ENCODE assay signal across 22 mouse cellular contexts in genomic region chr5:91157169-91157568, GRCm38 (mm10). TPM values are rescaled to one million over a fixed set of nuclear protein-coding genes. Genes with fewer than 3 reads are reported as not detected.
"Had no signal": no experiment of that assay in that cellular context is flagged by ENCODE, and none has a peak within 500 bp of the region (broad histone marks: within the 10 kb centered on the region; RNA-seq: fewer than 3 reads in every experiment).

No protein-coding gene starts in this region.

- ATAC-seq: hindbrain, postnatal 0 days had no signal

- H3K36me3 ChIP-seq: heart, embryonic 10.5 days; heart, embryonic 12.5 days; hindbrain, embryonic 13.5 days; hindbrain, embryonic 15.5 days; limb, embryonic 10.5 days; limb, embryonic 12.5 days; liver, embryonic 13.5 days had no signal

- H3K4me1 ChIP-seq: heart, embryonic 10.5 days; heart, embryonic 12.5 days; hindbrain, embryonic 13.5 days; hindbrain, embryonic 15.5 days; limb, embryonic 10.5 days; limb, embryonic 12.5 days; liver, embryonic 13.5 days had no signal

- DNase-seq: gastrocnemius, adult 2 months; gastrocnemius, postnatal 10 days; gastrocnemius, postnatal 25 days; heart, adult 18-20 months; heart, postnatal 14 days; heart, postnatal 36 days; kidney, adult 18-20 months; kidney, adult 8-10 months; kidney, postnatal 25 days; liver; liver, embryonic 13.5 days had no signal

- H3K4me3 ChIP-seq: gastrocnemius, adult 2 months; heart, embryonic 10.5 days; heart, embryonic 12.5 days; hindbrain, embryonic 13.5 days; hindbrain, embryonic 15.5 days; layer of hippocampus, adult 2 months; left cerebral cortex, adult 2 months; limb, embryonic 10.5 days; limb, embryonic 12.5 days; liver, embryonic 13.5 days had no signal

- H3K4me2 ChIP-seq: heart, embryonic 12.5 days; hindbrain, embryonic 13.5 days; hindbrain, embryonic 15.5 days; limb, embryonic 12.5 days; liver, embryonic 11.5 days; liver, embryonic 13.5 days had no signal

- H3K9me3 ChIP-seq: heart, embryonic 10.5 days; hindbrain, embryonic 13.5 days; hindbrain, embryonic 15.5 days; limb, embryonic 10.5 days; limb, embryonic 12.5 days; liver, embryonic 13.5 days had no signal

- H3K9ac ChIP-seq: heart, embryonic 12.5 days; hindbrain, embryonic 13.5 days; hindbrain, embryonic 15.5 days; limb, embryonic 12.5 days; liver, embryonic 13.5 days had no signal

- H3K27me3 ChIP-seq: heart, embryonic 12.5 days; hindbrain, embryonic 13.5 days; hindbrain, embryonic 15.5 days; limb, embryonic 12.5 days; liver, embryonic 13.5 days had no signal

- H3K27ac ChIP-seq: gastrocnemius, adult 2 months; heart, embryonic 10.5 days; hindbrain, embryonic 13.5 days; hindbrain, embryonic 15.5 days; hindbrain, postnatal 0 days; layer of hippocampus, adult 2 months; left cerebral cortex, adult 2 months; limb, embryonic 10.5 days; limb, embryonic 12.5 days; liver, embryonic 13.5 days had no signal

RNA-seq across cellular contexts. Expression of gene Areg, which starts 17.8 kb away (rescaled TPM):
- polyA plus RNA-seq: heart, embryonic 10.5 days; hindbrain, embryonic 11.5 days; limb, embryonic 10.5 days; liver, embryonic 11.5 days; liver, embryonic 13.5 days had no signal
